In the genomic region with DNA sequence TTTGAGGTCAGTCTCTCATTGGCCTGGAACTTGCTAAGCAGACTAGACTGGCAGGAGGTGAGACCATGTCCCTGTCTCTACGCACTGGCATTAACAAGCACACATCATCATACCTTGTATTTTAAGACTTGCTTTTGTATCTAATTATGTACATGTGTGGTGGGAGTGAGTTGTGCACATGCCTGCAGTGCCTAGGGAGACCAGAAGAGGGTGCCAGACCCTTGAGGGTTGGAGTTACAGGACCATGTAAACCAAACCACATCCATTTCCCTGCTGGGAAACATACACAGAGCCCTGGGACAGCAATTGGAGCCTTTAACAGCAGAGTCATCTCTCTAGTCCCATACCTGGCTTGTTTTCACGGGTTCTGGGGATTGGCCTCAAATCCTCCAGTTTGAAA, we compare ENCODE assay signal across 10 mouse cellular contexts. TPM values are rescaled to one million over a fixed set of nuclear protein-coding genes. Genes with fewer than 3 reads are reported as not detected.
DNase-seq lines count a peak whose midpoint lies in the region; ATAC-seq and TF ChIP-seq lines count a peak whose summit lies in the region.
"Had no signal": no experiment of that assay in that cellular context is flagged by ENCODE, and none has a peak within 500 bp of the region (broad histone marks: within the 10 kb centered on the region; RNA-seq: fewer than 3 reads in every experiment).

No protein-coding gene starts in this region.

- peak; percentile 25 for DNase-seq in embryo, embryonic 10 days (ENCODE audit: low spot score)
- no peak for DNase-seq in embryo, embryonic 11 days
- DNase-seq in left cerebral cortex, adult 2 months (ENCODE audit: extremely low spot score in 1 of 2, low spot score in 2 of 2), result peak in 1 of 2 experiments; percentile 41
- DNase-seq in left cerebral cortex, postnatal 36 days (ENCODE audit: low spot score in 2 of 2), result no peak
- DNase-seq in embryonic facial prominence, embryonic 11.5 days (ENCODE audit: low spot score), result peak; percentile 30
- DNase-seq: gastrocnemius, postnatal 36 days had no signal

- no peaks in the 10 kb centered on the region for H3K27me3 ChIP-seq in E14TG2a.4 (ENCODE audit: insufficient read depth, low read length)
- H3K27me3 ChIP-seq in embryonic facial prominence, embryonic 11.5 days (ENCODE audit: control insufficient read depth, insufficient read depth, low read length), result no peaks in the 10 kb centered on the region
- no peaks in the 10 kb centered on the region for H3K27me3 ChIP-seq in forebrain, embryonic 15.5 days
- H3K27me3 ChIP-seq: embryonic facial prominence, embryonic 12.5 days had no signal

- peaks cover 7% of the 10 kb centered on the region for H3K4me1 ChIP-seq in E14TG2a.4 (replicated peaks; ENCODE audit: low read depth, low read length)
- no peaks in the 10 kb centered on the region for H3K4me1 ChIP-seq in embryonic facial prominence, embryonic 11.5 days (ENCODE audit: control insufficient read depth, insufficient read depth, low read length)
- H3K4me1 ChIP-seq in forebrain, embryonic 15.5 days, result no peaks in the 10 kb centered on the region
- H3K4me1 ChIP-seq: embryonic facial prominence, embryonic 12.5 days had no signal

- no peak overlapping the region for H3K9ac ChIP-seq in embryonic facial prominence, embryonic 11.5 days (replicated peaks; ENCODE audit: low read length)
- H3K9ac ChIP-seq in forebrain, embryonic 15.5 days (replicated peaks), result no peak overlapping the region
- H3K9ac ChIP-seq: embryonic facial prominence, embryonic 12.5 days had no signal

- H3K4me3 ChIP-seq in left cerebral cortex, adult 2 months, result no peak overlapping the region
- no peak overlapping the region for H3K4me3 ChIP-seq in E14TG2a.4 (replicated peaks; ENCODE audit: low read length)
- no peak overlapping the region for H3K4me3 ChIP-seq in embryonic facial prominence, embryonic 11.5 days (ENCODE audit: low read depth, low read length)
- H3K4me3 ChIP-seq in forebrain, embryonic 15.5 days, result no peak overlapping the region
- H3K4me3 ChIP-seq: embryonic facial prominence, embryonic 12.5 days had no signal

- no peak for ATAC-seq in embryonic facial prominence, embryonic 11.5 days (replicated peaks; ENCODE audit: insufficient number of reproducible peaks, low FRiP score, low TSS enrichment, low read depth)
- ATAC-seq in granulocyte monocyte progenitor cell, adult 5-6 weeks (replicated peaks; ENCODE audit: poor library complexity, severe bottlenecking), result no peak
- no peak for ATAC-seq in forebrain, embryonic 15.5 days (replicated peaks)

- 64% methylated on average over 2 of the region's 2 CpGs for WGBS in embryonic facial prominence, embryonic 11.5 days
- 68% methylated on average over 2 of the region's 2 CpGs for WGBS in forebrain, embryonic 15.5 days

- H3K36me3 ChIP-seq in E14TG2a.4 (ENCODE audit: insufficient read depth, low read length), result no peaks in the 10 kb centered on the region
- H3K36me3 ChIP-seq in embryonic facial prominence, embryonic 11.5 days (replicated peaks; ENCODE audit: control insufficient read depth, insufficient read depth, low read depth, low read length), result no peaks in the 10 kb centered on the region
- H3K36me3 ChIP-seq in forebrain, embryonic 15.5 days, result no peaks in the 10 kb centered on the region
- H3K36me3 ChIP-seq: embryonic facial prominence, embryonic 12.5 days had no signal

- peak; percentile 48 for TF ChIP-seq CTCF in left cerebral cortex, adult 2 months (IDR thresholded peaks at IDR 0.05)
- peak; percentile 89 for TF ChIP-seq CTCF in E14TG2a.4 (conservative IDR thresholded peaks at IDR 0.05; ENCODE audit: low read length)

- no peak overlapping the region for H3K4me2 ChIP-seq in embryonic facial prominence, embryonic 11.5 days (ENCODE audit: low read depth, low read length)
- no peak overlapping the region for H3K4me2 ChIP-seq in forebrain, embryonic 15.5 days (replicated peaks)
- H3K4me2 ChIP-seq: embryonic facial prominence, embryonic 12.5 days had no signal

- H3K27ac ChIP-seq in left cerebral cortex, adult 2 months, result no peak overlapping the region
- no peak overlapping the region for H3K27ac ChIP-seq in embryonic facial prominence, embryonic 11.5 days (replicated peaks; ENCODE audit: low read depth, low read length)
- no peak overlapping the region for H3K27ac ChIP-seq in forebrain, embryonic 15.5 days (replicated peaks)
- H3K27ac ChIP-seq: embryonic facial prominence, embryonic 12.5 days had no signal

- peaks cover 5% of the 10 kb centered on the region; the same call in 1 of the 2 replicates for H3K9me3 ChIP-seq in E14TG2a.4 (ENCODE audit: low read length)
- H3K9me3 ChIP-seq in embryonic facial prominence, embryonic 11.5 days (replicated peaks; ENCODE audit: control insufficient read depth, low read length), result no peaks in the 10 kb centered on the region
- no peaks in the 10 kb centered on the region for H3K9me3 ChIP-seq in forebrain, embryonic 15.5 days
- H3K9me3 ChIP-seq: embryonic facial prominence, embryonic 12.5 days had no signal

- intact Hi-C loops in left cerebral cortex, adult 2 months (cut with DNase I), result loop anchor here (1.0 to 5.0 kb wide), 2 partner anchors 46 to 163 kb away; no protein-coding TSS in a partner anchor
- intact Hi-C loops in left cerebral cortex, postnatal 36 days (cut with DNase I), result no loop called here

RNA-seq across cellular contexts. Expression of a gene that starts 6.0 kb away (rescaled TPM):
- 10 to 100 TPM; 86.7 to 94.7 TPM for total RNA-seq in left cerebral cortex, adult 2 months (2021)
- 10 to 100 TPM; 84.4 to 85.6 TPM for total RNA-seq in left cerebral cortex, postnatal 36 days (2021)
- 36.1 and 38.7 TPM in 2 replicates for polyA plus RNA-seq in embryonic facial prominence, embryonic 11.5 days (2014; fragmentation: Nextera tagmentation; extraction: Ambion mirVana)
- total RNA-seq in granulocyte monocyte progenitor cell, adult 5-6 weeks (2014; fragmentation: Nextera tagmentation), result 3.4 and 4.1 TPM in 2 replicates
- 6.1 and 12.0 TPM in 2 replicates for total RNA-seq in granulocyte monocyte progenitor cell, adult 5-6 weeks (2017)
- polyA plus RNA-seq in forebrain, embryonic 15.5 days (2015; fragmentation: Nextera tagmentation; extraction: Ambion mirVana), result 65.7 and 69.5 TPM in 2 replicates

RNA-seq across cellular contexts. Expression of a gene that starts 18.8 kb away (rescaled TPM):
- 10 to 100 TPM; 37.8 to 39.0 TPM for total RNA-seq in left cerebral cortex, adult 2 months (2021)
- total RNA-seq in left cerebral cortex, postnatal 36 days (2021), result 10 to 100 TPM; 39.2 to 41.5 TPM
- polyA plus RNA-seq in embryonic facial prominence, embryonic 11.5 days (2014; fragmentation: Nextera tagmentation; extraction: Ambion mirVana), result 1.5 and 2.3 TPM in 2 replicates
- total RNA-seq in granulocyte monocyte progenitor cell, adult 5-6 weeks (2014; fragmentation: Nextera tagmentation), result not detected in 2 replicates
- total RNA-seq in granulocyte monocyte progenitor cell, adult 5-6 weeks (2017), result not detected in 2 replicates
- polyA plus RNA-seq in forebrain, embryonic 15.5 days (2015; fragmentation: Nextera tagmentation; extraction: Ambion mirVana), result 7.4 and 8.7 TPM in 2 replicates

Comparison
In these comparisons a context has a peak if more than half of its experiments do, and no peak if none do; other contexts are left out.
1. DNase-seq: peak in embryo, embryonic 10 days (single experiment) and embryonic facial prominence, embryonic 11.5 days (single experiment); none in embryo, embryonic 11 days (single experiment) and left cerebral cortex, postnatal 36 days (0 of 2).
2. RNA of a gene that starts 6.0 kb away (total RNA-seq): 86.7 to 94.7 TPM in left cerebral cortex, adult 2 months and 84.4 to 85.6 TPM in left cerebral cortex, postnatal 36 days; 3.4 to 12.0 TPM in granulocyte monocyte progenitor cell, adult 5-6 weeks; every median in the first group is over 4 times any median in the second.
3. RNA of a gene that starts 18.8 kb away (total RNA-seq): 39.2 to 41.5 TPM in left cerebral cortex, postnatal 36 days and 37.8 to 39.0 TPM in left cerebral cortex, adult 2 months; not detected in granulocyte monocyte progenitor cell, adult 5-6 weeks; every median in the first group is over 10 times any median in the second.